Mouse (Mus musculus) ES-Bruce4 (cell line): ENCODE results near the gene Eya2. TPM values are rescaled to one million over a fixed set of nuclear protein-coding genes. Genes with fewer than 3 reads are reported as not detected.

Experiments used
- H3K27ac ChIP-seq: 2 replicates; pipeline ENCODE4 v1.5.1; 2012; ENCODE audit warnings: low read length, inconsistent platforms; ENCODE audit not compliant: insufficient read depth
- H3K27me3 ChIP-seq: 2 replicates; pipeline ENCODE4 v1.6.1; 2012; ENCODE audit warnings: mild to moderate bottlenecking, low read length, inconsistent platforms; ENCODE audit not compliant: control insufficient read depth, poor library complexity, insufficient read depth, severe bottlenecking
- H3K36me3 ChIP-seq: 2 replicates; pipeline ENCODE4 v1.6.1; 2012; ENCODE audit warnings: inconsistent platforms, mild to moderate bottlenecking, low read length, moderate library complexity; ENCODE audit not compliant: control insufficient read depth, poor library complexity, insufficient read depth, severe bottlenecking
- H3K4me1 ChIP-seq: one replicate; pipeline ENCODE4 v1.8.1; 2011; ENCODE audit warnings: low read length; ENCODE audit not compliant: control insufficient read depth, insufficient read depth
- H3K4me3 ChIP-seq: 2 replicates; pipeline ENCODE4 v1.5.1; 2011; ENCODE audit warnings: low read depth, mild to moderate bottlenecking, low read length
- H3K9ac ChIP-seq: 2 replicates; pipeline ENCODE4 v1.6.1; 2012; ENCODE audit warnings: low read depth, mild to moderate bottlenecking, inconsistent platforms; ENCODE audit not compliant: poor library complexity, severe bottlenecking
- H3K9me3 ChIP-seq: replicated peaks from 2 replicates; pipeline ENCODE4 v1.6.1; 2012; ENCODE audit warnings: mild to moderate bottlenecking, low read length, inconsistent platforms; ENCODE audit not compliant: control insufficient read depth, poor library complexity, insufficient read depth, severe bottlenecking
- CTCF ChIP-seq: IDR thresholded peaks from one replicate; pipeline ENCODE4 v1.8.1; 2011; ENCODE audit warnings: low read depth, low read length
- EP300 ChIP-seq: IDR thresholded peaks from 2 replicates; pipeline ENCODE4 v1.6.1; 2011; ENCODE audit warnings: low read depth, low read length; ENCODE audit not compliant: insufficient read depth
- POLR2A ChIP-seq: IDR thresholded peaks from one replicate; pipeline ENCODE4 v1.8.1; 2011; ENCODE audit warnings: low read length; ENCODE audit not compliant: insufficient read depth
- polyA plus RNA-seq: library from polyadenylated mRNA; stranded (reverse); fragments of >200 nt; gene quantifications from 2 replicates; pipeline ENCODE4 v1.2.4, GENCODE M21; 2011; ENCODE audit warnings: low read depth; ENCODE audit not compliant: missing spikeins, insufficient read depth, insufficient read length

Eya2 gene
- polyA plus RNA-seq, 1 experiment: 3.2 TPM

GRCm38 (mm10) chr2:165740381-165740780 is 145.5 kb downstream of the Eya2 start:
- TF ChIP-seq POLR2A (no peak), EP300 (no peak), CTCF (no peak)

DNA sequence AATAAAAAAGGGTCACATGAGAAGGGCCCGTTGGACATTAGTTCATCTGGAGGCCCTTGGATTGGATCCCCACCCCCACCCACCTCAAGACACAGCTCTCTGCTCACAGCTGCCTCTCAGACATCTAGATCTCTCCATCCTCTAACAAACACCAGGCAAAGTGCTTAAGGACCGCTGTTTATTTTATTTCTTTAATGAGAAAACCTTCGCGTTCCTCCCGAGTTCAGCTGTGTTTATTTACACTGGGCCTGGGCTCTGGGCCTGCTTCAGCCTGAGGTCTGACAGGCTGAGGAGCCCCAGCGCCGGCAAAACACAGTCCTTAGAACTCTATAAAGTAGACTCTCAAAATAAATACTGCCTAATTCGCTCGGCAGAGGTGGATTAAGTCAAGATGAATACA is 146.2 kb downstream of the Eya2 start:
- Histone ChIP-seq H3K4me3 (no peak overlapping the region), H3K27ac (no peak overlapping the region), H3K27me3 (no peaks in the 10 kb centered on the region), H3K36me3 (no peaks in the 10 kb centered on the region), H3K9me3 (no peaks in the 10 kb centered on the region), H3K9ac (no peak overlapping the region), H3K4me1 (no peaks in the 10 kb centered on the region)
- no peak for TF ChIP-seq POLR2A

More at GRCm38 (mm10) chr2:165740381-165740780, 145.5 kb downstream of the Eya2 start:
- H3K27ac ChIP-seq: no peak overlapping the region
- H3K9me3 ChIP-seq: no peaks in the 10 kb centered on the region
- H3K4me1 ChIP-seq: no peaks in the 10 kb centered on the region
- H3K27me3 ChIP-seq: no peaks in the 10 kb centered on the region
- no peaks in the 10 kb centered on the region for H3K36me3 ChIP-seq
- no peak overlapping the region for H3K4me3 ChIP-seq
- H3K9ac ChIP-seq: no peak overlapping the region

DNA sequence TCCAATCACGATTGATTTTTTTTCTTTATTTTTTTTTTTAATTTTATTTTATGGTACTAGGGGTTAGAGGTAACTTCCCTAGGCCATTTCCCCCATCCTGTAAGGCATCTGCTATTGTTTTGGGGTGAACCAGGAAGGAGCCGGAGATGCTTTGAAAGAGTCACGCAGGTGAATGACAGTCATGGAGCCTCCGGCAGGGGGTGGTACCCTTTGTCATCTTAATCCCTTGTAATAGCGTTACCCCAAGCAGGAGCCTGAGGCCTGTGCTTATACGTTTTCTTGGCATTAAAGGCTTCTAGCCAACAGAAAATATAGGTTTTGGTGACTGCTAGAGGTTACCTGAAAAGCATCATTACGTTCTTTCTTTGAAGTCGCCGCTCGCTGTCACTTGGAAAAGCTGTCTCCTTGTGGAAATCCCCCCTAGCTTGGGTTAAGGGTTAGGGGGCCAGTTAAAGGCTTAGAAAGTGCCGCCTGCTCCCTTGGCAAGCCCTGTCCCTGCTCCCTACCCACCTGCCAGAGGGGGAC is 146.8 kb downstream of the Eya2 start:
- Histone ChIP-seq H3K4me1 (no peaks in the 10 kb centered on the region), H3K27me3 (no peaks in the 10 kb centered on the region), H3K9ac (no peak overlapping the region), H3K9me3 (no peaks in the 10 kb centered on the region), H3K27ac (no peak overlapping the region), H3K4me3 (no peak overlapping the region), H3K36me3 (no peaks in the 10 kb centered on the region)
- TF ChIP-seq POLR2A: no peak
- no peak for TF ChIP-seq CTCF

- H3K4me1 ChIP-seq: no peaks in the 10 kb centered on the region
- H3K27me3 ChIP-seq: no peaks in the 10 kb centered on the region
- no peaks in the 10 kb centered on the region for H3K9me3 ChIP-seq
- no peak overlapping the region for H3K9ac ChIP-seq
- no peak overlapping the region for H3K4me3 ChIP-seq
- no peak overlapping the region for H3K27ac ChIP-seq
- no peaks in the 10 kb centered on the region for H3K36me3 ChIP-seq
- TF ChIP-seq CTCF (no peak), EP300 (no peak)
Measured at GRCm38 (mm10) chr2:165742210-165742786, 147.5 kb downstream of the Eya2 start.

DNA sequence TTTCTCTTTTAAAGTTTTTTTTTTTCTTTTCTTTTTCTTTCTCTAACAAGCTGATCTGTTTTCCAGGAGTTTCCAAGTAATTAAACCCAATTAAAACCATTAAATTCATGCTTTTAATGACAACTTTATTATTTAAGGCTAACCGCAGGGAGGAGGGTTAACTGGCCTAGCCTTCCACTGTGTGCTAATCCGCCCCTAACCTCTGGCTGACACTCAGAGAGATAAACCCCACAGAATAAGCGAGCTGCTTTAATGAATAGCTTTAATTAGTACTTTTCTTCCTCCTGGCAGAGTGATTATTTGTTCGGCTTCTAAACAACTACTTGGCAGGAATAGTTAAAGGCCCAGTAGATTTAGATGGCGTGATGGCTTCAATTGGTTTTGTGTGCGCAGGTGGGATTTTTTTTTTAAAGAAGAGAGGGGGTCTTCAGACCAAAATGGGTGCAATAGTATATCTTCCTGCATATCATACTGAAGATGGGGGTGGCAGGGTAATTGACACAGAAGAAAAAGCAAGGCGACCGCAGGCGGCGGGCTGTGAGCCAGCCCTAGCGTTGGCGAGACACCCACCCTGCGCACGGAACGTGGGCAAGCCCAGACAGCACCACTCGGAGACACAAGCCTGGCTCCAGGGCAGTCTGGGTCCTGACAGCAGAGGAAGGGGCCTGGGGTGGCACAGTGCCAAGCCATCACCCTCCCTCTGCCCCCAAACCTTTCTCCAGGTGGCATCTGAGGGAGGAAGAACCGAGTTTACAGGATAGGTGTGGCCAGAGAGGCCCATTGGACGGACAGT is 150.7 kb downstream of the Eya2 start:
- no peaks in the 10 kb centered on the region for H3K27me3 ChIP-seq
- no peak overlapping the region for H3K27ac ChIP-seq

DNA sequence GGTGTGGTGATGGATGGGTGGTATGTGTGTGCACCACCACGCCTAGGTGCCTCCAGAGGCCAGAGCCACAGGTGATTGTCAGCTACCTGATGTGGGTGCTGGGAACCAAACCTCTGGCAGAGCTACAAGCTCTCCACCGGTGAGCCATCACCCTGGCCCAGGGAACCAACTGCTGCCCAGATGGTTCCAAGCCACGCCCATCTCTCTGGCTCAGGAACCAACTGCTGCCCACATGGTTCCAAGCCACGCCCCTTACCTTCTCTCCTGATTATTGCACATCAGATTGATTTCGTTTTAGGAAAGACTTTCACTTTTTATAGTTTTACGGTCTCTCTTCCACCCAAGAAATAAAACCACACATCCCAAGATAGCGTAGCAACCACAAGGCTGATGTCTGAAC is 153.1 kb downstream of the Eya2 start:
- Histone ChIP-seq H3K9ac (no peak overlapping the region), H3K27me3 (no peaks in the 10 kb centered on the region), H3K4me3 (no peak overlapping the region), H3K9me3 (no peaks in the 10 kb centered on the region), H3K36me3 (no peaks in the 10 kb centered on the region), H3K4me1 (peaks cover 1% of the 10 kb centered on the region), H3K27ac (no peak overlapping the region)
- TF ChIP-seq EP300 (no peak), CTCF (no peak), POLR2A (no peak)

More for the DNA sequence above, 150.7 kb downstream of the Eya2 start:
- no peaks in the 10 kb centered on the region for H3K9me3 ChIP-seq
- no peaks in the 10 kb centered on the region for H3K36me3 ChIP-seq
- H3K9ac ChIP-seq: no peak overlapping the region
- no peak for TF ChIP-seq POLR2A
- TF ChIP-seq CTCF: no peak
- no peak for TF ChIP-seq EP300
- H3K4me1 ChIP-seq: no peaks in the 10 kb centered on the region
- no peak overlapping the region for H3K4me3 ChIP-seq
